Mouse (Mus musculus): Measurements from ENCODE around the gene Hinfp. TPM values are rescaled to one million over a fixed set of nuclear protein-coding genes. Genes with fewer than 3 reads are reported as not detected.
"Not testable (repeated sequence)": the region's sequence is repeated elsewhere in the genome, so short reads cannot be mapped to it uniquely, and the experiment has no call there.

Hinfp gene
- polyA plus RNA-seq, 1 experiment, result 16.4 TPM

- peak overlapping the region; percentile 61 for H3K4me3 ChIP-seq (ENCODE audit: insufficient read depth, low read length)
- TF ChIP-seq CTCF (IDR thresholded peaks at IDR 0.05; ENCODE audit: borderline replicate concordance, insufficient read depth, low read length) (no peak), POLR2A (IDR thresholded peaks at IDR 0.05; ENCODE audit: low read depth, low read length) (no peak)
- peaks cover 10% of the 10 kb centered on the region for H3K4me1 ChIP-seq (ENCODE audit: control insufficient read depth, insufficient read depth, low read length)
- peak overlapping the region; percentile 23 for H3K27ac ChIP-seq (ENCODE audit: insufficient read depth, low read length)
Measured at GRCm38 (mm10) chr9:44343290-44343689, 37.8 kb upstream of the Hinfp start.

- Histone ChIP-seq H3K4me1 (ENCODE audit: control insufficient read depth, insufficient read depth, low read length) (peaks cover 10% of the 10 kb centered on the region), H3K27ac (ENCODE audit: insufficient read depth, low read length) (no peak overlapping the region), H3K4me3 (ENCODE audit: insufficient read depth, low read length) (no peak overlapping the region)
- TF ChIP-seq CTCF (IDR thresholded peaks at IDR 0.05; ENCODE audit: borderline replicate concordance, insufficient read depth, low read length), result no peak
- no peak for TF ChIP-seq POLR2A (IDR thresholded peaks at IDR 0.05; ENCODE audit: low read depth, low read length)
Measured at GRCm38 (mm10) chr9:44342605-44343004, 37.1 kb upstream of the Hinfp start.

- no peak overlapping the region for H3K4me3 ChIP-seq (ENCODE audit: insufficient read depth, low read length)
- TF ChIP-seq POLR2A (IDR thresholded peaks at IDR 0.05; ENCODE audit: low read depth, low read length) (no peak), CTCF (IDR thresholded peaks at IDR 0.05; ENCODE audit: borderline replicate concordance, insufficient read depth, low read length) (no peak)
- peaks cover 10% of the 10 kb centered on the region for H3K4me1 ChIP-seq (ENCODE audit: control insufficient read depth, insufficient read depth, low read length)
- H3K27ac ChIP-seq (ENCODE audit: insufficient read depth, low read length), result no peak overlapping the region
Measured at GRCm38 (mm10) chr9:44342173-44342572, 36.7 kb upstream of the Hinfp start.

DNA sequence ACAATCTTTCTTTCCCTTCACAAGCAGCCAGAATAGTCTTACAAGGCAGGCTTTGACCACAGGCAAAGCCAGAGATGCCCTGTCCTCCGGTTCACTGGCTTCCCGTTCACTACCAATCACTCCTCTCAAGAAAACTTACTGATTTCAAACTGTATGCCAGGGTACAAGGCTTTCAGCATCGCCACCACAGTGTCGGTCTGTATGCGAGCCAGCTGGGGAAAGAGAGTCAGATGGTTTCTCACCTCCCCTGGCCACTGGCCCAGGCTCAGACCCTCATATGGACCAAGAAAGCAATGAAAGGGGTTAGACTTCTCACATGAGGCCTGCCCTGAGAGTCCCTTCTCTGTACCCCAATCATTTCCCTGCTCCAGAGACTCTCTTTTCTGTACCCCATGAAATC lies 36.0 kb upstream of the Hinfp start:
- Histone ChIP-seq H3K4me1 (ENCODE audit: control insufficient read depth, insufficient read depth, low read length) (peaks cover 10% of the 10 kb centered on the region), H3K4me3 (ENCODE audit: insufficient read depth, low read length) (no peak overlapping the region), H3K27ac (ENCODE audit: insufficient read depth, low read length) (no peak overlapping the region)
- TF ChIP-seq CTCF (IDR thresholded peaks at IDR 0.05; ENCODE audit: borderline replicate concordance, insufficient read depth, low read length), result no peak
- no peak for TF ChIP-seq POLR2A (IDR thresholded peaks at IDR 0.05; ENCODE audit: low read depth, low read length)

DNA sequence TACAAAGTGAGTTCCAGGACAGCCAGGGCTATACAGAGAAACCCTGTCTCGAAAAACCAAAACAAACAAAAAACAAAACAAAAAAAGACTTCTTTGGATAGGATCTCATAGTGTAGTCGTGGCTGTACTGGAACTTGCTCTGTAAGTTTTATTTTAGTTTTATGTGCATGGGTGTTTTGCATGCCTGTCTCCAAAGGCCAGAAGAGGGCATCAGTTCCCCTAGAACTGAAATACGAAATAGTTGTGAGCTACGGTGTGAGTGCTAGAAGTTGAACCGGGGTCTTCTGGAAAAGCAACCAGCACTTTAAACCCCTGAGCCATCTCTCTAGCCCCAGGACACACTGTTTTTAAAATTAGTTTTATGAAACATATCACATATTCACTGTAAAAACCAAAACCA lies 33.1 kb upstream of the Hinfp start:
- Histone ChIP-seq H3K4me1 (ENCODE audit: control insufficient read depth, insufficient read depth, low read length) (peaks cover 10% of the 10 kb centered on the region), H3K4me3 (ENCODE audit: insufficient read depth, low read length) (no peak overlapping the region), H3K27ac (ENCODE audit: insufficient read depth, low read length) (no peak overlapping the region)
- TF ChIP-seq CTCF (IDR thresholded peaks at IDR 0.05; ENCODE audit: borderline replicate concordance, insufficient read depth, low read length) (no peak), POLR2A (IDR thresholded peaks at IDR 0.05; ENCODE audit: low read depth, low read length) (no peak)

DNA sequence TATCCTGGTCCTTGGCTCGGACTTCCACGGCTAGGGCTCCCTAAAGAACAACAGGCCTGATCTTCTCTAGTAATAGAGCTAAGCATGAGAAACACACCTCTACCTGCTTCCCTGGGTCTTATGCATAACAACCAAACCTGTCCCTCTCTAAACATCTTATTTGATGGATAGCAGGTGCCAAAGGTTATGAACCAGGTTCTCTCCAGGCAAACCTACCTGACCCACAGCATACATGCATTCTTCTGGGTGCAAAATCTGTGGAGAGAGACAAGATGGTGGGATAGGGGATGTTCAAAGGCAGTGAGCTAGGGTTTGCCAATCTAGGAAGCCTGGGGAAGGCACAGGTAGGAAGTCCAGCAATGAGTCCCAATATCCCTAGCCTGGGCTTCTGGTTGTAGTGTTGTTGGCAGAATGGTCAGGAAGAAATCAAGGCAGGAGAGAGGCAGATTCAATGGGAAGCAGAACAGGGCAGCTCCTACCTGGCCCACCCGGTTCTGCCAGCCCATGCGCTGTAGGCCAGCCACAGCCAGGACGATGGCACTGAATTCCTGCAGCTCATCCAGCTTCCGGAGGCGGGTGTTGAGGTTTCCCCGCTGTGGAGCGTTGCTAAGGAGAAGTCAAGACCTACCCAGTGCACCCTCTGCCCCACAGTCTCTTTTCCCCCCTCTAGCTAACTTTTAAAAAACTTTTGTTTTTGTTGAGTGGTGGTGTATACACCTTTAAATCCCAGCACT lies 32.1 kb upstream of the Hinfp start:
- TF ChIP-seq POLR2A (IDR thresholded peaks at IDR 0.05; ENCODE audit: low read depth, low read length) (no peak; the same call in none of the 2 replicates), CTCF (IDR thresholded peaks at IDR 0.05; ENCODE audit: borderline replicate concordance, insufficient read depth, low read length) (no peak)
- peak overlapping the region; percentile 50; the same call in 1 of the 2 replicates for H3K4me3 ChIP-seq (ENCODE audit: insufficient read depth, low read length)

DNA sequence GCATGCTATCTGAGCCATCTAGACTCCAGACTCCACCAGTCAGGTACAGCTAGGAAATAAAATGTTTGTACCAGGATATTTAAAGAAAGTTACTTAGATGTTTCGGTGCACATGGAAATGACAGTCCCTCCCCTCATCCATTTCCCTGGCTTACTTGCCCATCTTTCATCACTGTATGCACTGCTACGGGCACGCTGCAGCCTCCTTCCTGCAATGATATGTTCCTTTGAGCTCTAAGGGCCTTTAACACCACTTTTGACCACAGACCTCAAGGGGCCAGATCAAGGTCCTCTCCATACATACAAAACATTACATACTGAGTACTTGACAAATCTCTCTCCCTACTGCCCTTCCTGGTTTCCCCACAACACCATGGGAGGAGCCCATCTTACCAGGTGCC lies 31.5 kb upstream of the Hinfp start:
- Histone ChIP-seq H3K27ac (ENCODE audit: insufficient read depth, low read length) (no peak overlapping the region), H3K4me3 (ENCODE audit: insufficient read depth, low read length) (peak overlapping the region; percentile 50), H3K4me1 (ENCODE audit: control insufficient read depth, insufficient read depth, low read length) (no peaks in the 10 kb centered on the region; the same call in 1 of the 2 replicates)
- no peak for TF ChIP-seq CTCF (IDR thresholded peaks at IDR 0.05; ENCODE audit: borderline replicate concordance, insufficient read depth, low read length)
- TF ChIP-seq POLR2A (IDR thresholded peaks at IDR 0.05; ENCODE audit: low read depth, low read length), result no peak; the same call in 1 of the 2 replicates

More for the DNA sequence above, 32.1 kb upstream of the Hinfp start:
- Histone ChIP-seq H3K27ac (ENCODE audit: insufficient read depth, low read length) (no peak overlapping the region), H3K4me1 (ENCODE audit: control insufficient read depth, insufficient read depth, low read length) (peaks cover 4% of the 10 kb centered on the region)

DNA sequence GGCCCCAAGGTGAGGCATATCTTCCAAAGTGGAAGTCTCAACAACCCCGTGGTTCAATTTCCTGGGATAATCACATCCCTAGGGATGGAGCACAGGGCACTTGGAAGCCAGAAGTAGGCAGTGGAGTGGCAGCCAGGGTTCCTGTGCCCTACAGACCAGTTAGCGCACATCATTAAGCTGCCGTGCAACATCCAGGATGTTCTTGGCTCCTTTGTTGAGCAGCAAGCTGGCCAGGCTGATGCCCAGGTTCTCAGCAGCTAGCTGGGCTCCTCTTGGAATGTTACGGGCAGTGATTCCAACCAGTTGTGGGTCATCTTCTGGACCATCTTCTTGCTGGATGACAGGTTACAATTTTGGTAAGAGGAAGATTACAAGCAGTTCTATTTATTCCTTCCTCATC lies 31.0 kb upstream of the Hinfp start:
- H3K27ac ChIP-seq (ENCODE audit: insufficient read depth, low read length); H3K4me1 ChIP-seq (ENCODE audit: control insufficient read depth, insufficient read depth, low read length): not testable (repeated sequence)
- peak overlapping the region; percentile 50 for H3K4me3 ChIP-seq (ENCODE audit: insufficient read depth, low read length)
- TF ChIP-seq POLR2A (IDR thresholded peaks at IDR 0.05; ENCODE audit: low read depth, low read length), result peak; percentile 18; the same call in 1 of the 2 replicates

GRCm38 (mm10) chr9:44336093-44336406 lies 30.6 kb upstream of the Hinfp start:
- Histone ChIP-seq H3K27ac (ENCODE audit: insufficient read depth, low read length) (peak overlapping the region; percentile 41), H3K4me3 (ENCODE audit: insufficient read depth, low read length) (peak overlapping the region; percentile 69), H3K4me1 (ENCODE audit: control insufficient read depth, insufficient read depth, low read length) (no peaks in the 10 kb centered on the region; the same call in 1 of the 2 replicates)
- TF ChIP-seq CTCF (IDR thresholded peaks at IDR 0.05; ENCODE audit: borderline replicate concordance, insufficient read depth, low read length) (no peak), POLR2A (IDR thresholded peaks at IDR 0.05; ENCODE audit: low read depth, low read length) (no peak)

- Histone ChIP-seq H3K4me1 (ENCODE audit: control insufficient read depth, insufficient read depth, low read length) (no peaks in the 10 kb centered on the region; the same call in 1 of the 2 replicates), H3K4me3 (ENCODE audit: insufficient read depth, low read length) (peak overlapping the region; percentile 69), H3K27ac (ENCODE audit: insufficient read depth, low read length) (peak overlapping the region; percentile 41)
- peak; percentile 40; the same call in 1 of the 2 replicates for TF ChIP-seq POLR2A (IDR thresholded peaks at IDR 0.05; ENCODE audit: low read depth, low read length)
- no peak for TF ChIP-seq CTCF (IDR thresholded peaks at IDR 0.05; ENCODE audit: borderline replicate concordance, insufficient read depth, low read length)
Measured at GRCm38 (mm10) chr9:44335331-44336092, 30.0 kb upstream of the Hinfp start.
